Mouse (Mus musculus) c-Kit-positive CD71-positive TER-119-positive erythroid progenitor cells, embryonic 14.5 days (primary cell): ENCODE measurements around the gene 1700003E16Rik.

Source experiments
- DNase-seq: peaks from one replicate; pipeline ENCODE4 v3.0.0-alpha.2; 2013; ENCODE audit warnings: low spot score

1700003E16Rik gene

DNA sequence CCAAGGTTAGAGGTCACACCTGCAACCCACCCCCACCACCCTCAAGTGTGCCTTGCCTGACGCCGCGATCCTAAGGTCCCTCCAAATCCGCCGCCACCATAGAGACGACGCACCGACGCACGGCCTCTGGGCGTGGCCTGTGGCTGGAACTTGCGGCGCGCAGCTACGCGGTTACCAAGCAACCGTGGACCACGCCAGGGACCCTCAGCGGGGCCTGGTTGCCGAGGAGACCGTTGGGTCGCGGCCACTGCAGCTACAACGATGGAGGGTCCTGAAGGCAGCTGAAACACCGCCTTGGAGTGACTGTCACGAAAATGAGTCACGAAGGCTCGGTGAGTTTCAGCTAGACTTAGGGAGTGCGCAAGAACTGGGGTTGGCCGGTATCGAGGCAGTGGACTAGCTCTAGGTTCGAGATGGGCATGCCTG, at the start of gene 1700003E16Rik, which contains the start of gene Wdr54:
1700003E16Rik (plus strand) TSS at position 146 of the 426 bp plus-strand sequence.
Wdr54 (minus strand) TSS at position 139 of the 426 bp plus-strand sequence.
- peak; percentile 36 for DNase-seq

DNA sequence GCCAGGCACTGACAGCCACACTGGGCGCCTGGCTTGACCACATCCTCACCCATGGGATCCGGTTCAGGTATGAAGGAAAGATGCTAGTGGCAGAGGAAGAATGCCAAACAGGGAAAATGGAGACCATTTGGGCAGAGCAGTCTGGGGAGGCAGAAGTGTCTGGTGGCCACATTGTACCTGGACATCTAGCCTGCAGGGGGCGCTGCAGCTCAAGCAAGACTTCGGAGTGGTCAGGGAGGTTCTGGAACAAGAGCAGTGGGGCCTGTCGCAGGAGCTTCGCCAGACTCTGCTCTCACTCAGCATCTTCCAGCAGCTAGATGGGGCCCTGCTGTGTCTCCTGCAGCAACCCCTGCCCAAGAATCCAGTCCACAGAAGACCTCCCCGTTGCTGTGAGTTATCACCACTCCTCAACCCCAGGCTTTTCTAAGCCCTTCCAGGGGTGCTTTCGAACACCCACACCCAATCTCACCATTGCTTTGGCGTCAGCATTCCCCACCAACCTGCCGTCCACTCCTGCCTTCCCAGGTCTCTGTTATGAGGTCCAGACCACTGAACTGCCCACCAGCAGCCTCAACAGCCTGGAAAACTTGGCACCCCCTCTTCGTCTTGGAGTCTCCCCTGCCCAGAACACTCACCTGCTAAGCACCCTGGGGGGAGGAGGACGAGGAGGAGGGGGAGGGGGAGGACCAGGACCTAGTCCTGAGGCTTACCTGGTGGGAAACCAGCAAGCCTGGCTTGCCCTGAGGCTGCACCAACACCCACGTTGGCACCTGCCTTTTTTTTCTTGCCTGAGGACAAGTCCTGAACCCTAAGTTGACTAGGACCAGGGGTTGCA, 48.4 kb upstream of the 1700003E16Rik start:
- DNase-seq = peak; percentile 83

DNA sequence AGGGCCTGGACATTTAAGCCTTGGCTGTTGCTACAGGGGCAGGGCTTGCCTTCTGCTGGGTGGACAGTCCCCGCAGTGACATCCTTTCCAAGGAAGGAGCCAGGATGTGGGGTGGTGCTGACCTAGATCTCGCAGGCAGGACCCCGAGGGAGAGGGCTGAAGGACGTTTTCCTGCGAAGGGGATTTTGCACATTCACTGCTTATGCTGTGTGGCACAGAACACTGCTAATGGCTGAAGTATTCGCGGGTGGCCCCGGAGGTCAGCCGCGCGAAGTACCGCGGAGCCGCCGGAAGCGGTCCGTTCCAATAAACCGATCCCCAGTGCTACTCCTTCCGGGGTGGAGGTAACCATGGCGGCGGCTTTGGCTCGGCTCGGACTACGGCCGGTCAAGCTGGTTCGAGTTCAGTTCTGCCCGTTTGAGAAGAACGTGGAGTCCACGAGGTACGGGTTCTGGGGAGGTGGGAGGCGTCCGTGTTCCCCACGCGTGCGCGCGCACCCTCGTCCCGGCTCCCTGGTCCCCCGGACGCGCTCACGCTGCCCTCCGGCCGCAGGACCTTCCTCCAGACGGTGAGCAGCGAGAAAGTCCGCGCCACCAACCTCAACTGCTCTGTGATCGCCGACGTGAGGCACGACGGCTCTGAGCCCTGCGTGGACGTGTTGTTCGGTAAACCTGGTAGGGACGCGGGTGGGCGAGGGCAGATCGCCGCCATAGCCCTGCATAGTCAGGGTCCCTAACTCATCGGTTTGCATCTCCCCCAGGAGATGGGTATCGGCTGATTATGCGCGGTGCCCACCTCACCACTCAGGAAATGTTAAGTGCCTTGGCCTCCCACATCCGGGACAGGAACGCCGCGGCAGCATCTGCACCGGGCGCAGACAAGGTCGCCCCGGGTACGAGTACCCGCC, 47.2 kb upstream of the 1700003E16Rik start, which contains the start of gene Mrpl53:
Mrpl53 (plus strand) TSS at position 279 of the 907 bp plus-strand sequence.
- DNase-seq = no peak

DNA sequence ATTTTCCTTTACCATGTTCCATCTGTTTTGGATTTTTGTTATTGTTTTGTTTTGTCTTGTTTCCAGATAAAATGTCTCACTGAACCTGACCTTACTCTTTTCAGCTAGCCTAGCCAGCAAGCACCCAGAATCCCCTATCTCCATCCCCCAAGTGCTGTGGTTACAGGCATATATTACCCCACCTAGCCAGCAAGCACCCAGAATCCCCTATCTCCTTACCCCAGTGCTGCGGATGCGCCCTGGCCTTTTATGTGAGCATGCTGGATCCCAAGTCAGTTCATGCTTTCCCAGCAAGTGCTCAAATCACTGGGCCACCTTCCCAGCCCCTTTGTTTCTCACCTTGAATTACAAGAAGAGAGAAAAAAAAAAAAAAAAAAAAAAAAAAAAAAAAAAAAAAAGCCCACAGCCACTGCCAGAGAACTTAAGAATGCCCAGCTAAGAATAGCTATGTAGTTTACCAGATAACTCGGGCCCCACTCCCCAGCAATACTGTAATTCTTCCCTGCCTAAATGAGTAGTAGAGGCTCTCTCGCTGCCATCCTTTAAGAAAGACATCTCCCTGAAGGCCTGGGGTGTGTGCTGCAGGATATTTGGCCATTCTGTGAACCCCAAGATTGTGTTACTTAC, 44.6 kb upstream of the 1700003E16Rik start:
- DNase-seq = no peak

DNA sequence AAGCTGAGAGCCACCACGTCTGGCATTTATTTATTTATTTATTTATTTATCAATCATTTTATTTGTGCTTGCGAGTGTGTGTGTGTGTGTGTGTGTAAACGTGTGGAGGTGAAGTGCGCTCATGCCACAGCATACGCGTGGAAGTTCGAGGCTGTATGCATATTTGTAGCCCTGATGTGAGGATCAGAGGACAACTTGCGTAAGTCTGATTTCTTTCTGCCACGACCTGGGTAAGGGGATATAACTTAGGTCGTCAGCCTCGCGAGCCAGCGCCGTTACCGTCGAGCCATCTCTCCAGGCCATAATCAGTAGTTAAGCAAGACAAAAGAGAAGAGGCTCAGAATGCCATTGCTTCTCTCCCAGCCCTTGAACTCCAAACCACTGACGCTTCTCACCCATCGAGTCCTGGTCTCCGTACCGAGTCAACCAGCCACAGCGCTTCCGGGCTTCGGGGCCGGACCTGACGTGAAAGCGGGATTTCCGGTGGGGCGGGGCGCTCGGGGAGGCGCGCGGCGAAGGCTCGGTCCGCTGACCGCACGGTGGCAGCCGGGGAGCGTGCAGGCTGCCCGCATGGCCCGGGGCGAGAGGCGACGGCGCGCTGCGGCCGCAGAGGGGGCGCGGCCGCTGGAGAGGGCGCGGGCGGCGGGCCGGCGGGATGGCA, 41.1 kb upstream of the 1700003E16Rik start, which contains the start of gene Mogs:
Mogs (plus strand) TSS at position 486 of the 661 bp plus-strand sequence.
- DNase-seq = peak; percentile 86

DNA sequence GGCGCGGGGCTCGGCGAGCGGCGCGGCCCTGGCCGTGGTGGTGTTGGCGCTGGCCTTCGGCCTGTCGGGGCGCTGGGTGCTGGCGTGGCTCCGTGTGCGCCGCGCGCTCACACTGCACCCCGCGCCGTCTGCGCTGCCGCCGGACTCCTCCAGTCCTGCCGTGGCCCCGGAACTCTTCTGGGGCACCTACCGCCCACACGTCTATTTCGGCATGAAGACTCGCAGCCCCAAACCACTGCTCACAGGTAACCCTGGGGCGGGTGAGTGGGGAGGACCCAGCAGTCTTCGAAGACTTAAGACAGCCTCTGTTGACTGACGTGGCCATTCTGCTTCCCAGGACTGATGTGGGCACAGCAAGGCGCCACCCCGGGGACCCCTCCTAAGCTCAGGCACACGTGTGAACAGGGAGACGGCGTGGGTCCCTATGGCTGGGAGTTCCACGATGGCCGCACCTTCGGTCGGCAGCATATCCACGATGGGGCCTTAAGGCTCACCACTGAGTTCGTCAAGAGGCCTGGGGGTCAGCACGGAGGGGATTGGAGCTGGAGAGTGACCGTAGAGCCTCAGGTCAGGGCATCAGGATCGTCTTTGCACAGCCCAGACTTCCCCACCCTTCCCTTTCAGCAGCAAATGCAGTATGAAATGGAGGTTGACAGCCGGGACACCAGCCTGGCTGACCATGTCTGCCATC, 40.4 kb upstream of the 1700003E16Rik start:
- DNase-seq = no peak

DNA sequence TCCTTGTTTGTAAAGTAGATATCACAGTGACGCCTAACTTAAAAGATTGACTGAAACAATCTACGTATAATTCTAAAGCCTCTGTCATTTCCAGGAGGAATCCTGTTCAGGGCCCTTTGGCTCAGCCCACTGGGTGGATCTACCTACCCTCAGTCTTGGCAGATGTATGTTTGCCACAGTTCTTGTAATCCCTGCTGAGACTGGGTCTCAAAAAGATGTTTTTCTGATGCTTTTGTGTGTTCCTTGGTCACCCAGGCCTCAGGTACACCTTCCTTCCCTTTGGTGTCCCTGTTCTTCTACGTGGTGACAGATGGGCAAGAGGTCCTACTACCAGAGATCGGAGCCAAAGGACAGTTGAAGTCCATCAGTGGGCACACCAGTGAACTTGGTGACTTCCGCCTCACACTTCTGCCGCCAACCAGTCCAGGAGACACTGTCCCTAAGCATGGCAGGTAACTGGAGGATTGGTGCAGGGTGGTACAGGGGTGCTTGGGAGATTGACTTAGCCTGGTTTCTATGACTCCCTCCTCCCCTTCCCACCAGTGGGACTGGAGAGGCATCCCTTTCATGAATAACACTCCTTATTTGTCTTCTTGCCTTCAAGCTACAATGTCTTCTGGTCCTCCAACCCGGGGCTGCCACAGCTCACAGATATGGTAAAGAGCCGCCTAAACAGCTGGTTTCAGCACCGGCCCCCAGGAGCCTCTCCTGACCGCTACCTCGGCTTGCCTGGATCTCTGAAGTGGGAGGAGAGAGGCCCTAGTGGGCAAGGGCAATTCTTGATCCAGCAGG, 39.6 kb upstream of the 1700003E16Rik start:
- DNase-seq = no peak

DNA sequence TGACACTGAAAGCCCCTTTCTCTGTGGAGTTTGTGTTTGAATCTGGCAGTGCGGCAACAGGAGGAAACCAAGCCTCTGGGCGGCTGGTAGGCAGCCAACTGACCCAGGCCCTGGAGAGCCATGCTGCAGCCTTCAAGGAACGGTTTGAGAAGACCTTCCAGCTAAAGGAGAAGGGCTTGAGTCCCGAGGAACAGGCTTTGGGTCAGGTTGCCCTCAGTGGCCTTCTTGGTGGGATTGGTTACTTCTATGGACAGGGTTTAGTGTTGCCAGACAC, 39.1 kb upstream of the 1700003E16Rik start:
- DNase-seq = no peak

DNA sequence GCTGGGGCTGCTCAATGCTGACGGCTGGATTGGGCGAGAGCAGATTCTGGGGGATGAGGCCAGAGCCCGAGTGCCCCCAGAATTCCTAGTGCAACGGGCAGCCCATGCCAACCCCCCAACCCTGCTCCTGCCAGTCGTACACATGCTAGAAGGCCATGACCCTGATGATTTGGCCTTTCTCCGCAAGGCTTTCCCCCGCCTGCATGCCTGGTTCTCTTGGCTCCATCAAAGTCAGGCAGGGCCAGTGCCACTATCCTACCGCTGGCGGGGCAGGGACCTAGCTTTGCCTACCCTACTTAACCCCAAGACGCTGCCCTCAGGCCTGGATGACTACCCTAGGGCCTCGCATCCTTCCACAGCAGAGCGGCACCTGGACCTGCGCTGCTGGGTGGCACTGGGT, 38.6 kb upstream of the 1700003E16Rik start:
- DNase-seq = no peak

DNA sequence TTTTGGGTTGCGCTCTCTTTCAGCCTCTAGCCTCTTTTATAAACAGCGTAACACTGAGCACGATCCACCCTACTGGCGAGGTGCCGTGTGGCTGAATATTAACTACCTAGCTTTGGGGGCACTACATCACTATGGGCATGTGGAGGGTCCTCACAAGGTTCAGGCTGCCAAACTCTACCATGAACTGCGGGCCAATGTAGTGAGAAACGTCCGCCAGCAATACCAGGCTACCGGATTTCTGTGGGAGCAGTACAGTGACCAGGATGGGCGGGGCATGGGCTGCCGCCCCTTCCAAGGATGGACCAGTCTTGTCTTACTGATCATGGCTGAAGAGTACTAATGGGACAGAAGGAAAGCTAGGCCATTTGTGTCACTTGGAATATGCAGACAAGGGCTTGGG, 37.8 kb upstream of the 1700003E16Rik start:
- no peak for DNase-seq

DNA sequence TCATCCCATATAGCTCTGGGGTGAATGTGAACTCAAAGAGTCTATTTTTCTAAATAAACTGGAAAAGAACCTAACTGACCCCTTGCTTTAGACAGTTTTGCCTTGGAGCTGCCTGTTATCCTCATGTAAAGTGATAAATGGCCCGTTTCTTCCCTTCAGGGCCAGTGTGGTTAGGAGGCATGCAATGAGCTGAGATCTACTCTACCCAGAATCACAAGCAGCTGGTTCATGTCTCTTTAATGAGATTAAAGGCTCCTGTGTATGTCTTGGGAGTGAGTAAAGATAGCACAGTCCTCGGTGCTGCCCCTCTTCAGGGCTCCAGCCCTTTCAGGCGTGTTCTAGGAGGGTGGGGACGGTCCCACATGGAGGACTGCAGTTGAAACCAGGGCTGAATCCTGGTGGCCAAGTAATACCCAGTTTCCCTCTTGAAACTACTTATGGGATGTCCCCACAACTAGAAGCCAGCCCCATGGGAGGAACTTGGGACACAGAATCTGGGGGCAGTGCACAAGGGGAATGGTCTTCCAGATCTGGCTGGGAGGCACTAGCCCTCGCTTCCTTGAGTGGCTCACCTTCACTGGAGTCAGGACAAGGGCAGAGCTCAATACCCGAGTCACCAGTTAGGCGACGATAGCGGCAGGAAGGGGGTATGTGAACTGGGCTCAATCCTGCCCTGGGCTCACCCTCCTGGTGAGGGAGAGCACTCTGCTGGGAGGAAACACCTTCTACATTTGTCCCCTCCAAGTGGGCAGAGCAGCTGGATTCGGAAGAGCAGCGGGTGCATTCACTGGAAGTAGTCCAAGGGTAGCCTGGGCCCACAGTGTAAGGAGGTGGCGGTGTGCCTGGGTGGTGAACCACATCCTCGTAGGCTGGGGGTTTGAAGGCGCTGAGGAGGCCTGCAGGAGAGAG, 37.1 kb upstream of the 1700003E16Rik start:
- DNase-seq = no peak

DNA sequence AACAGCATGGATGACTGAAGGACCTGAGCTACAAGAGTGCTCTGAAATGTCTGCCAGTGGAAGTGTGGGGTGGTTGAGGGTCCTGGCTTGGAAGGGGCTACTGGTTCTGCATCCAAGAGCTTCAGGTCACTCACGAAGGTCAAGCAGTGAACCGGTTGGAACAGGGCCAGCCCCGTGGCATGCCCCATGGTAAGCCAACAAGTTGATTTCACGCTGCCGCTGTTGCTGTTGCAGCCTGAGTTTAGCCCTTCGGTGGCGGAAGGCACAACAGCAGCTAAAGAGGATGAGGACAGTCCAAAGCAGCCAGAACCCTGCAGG, 36.5 kb upstream of the 1700003E16Rik start:
- no peak for DNase-seq

DNA sequence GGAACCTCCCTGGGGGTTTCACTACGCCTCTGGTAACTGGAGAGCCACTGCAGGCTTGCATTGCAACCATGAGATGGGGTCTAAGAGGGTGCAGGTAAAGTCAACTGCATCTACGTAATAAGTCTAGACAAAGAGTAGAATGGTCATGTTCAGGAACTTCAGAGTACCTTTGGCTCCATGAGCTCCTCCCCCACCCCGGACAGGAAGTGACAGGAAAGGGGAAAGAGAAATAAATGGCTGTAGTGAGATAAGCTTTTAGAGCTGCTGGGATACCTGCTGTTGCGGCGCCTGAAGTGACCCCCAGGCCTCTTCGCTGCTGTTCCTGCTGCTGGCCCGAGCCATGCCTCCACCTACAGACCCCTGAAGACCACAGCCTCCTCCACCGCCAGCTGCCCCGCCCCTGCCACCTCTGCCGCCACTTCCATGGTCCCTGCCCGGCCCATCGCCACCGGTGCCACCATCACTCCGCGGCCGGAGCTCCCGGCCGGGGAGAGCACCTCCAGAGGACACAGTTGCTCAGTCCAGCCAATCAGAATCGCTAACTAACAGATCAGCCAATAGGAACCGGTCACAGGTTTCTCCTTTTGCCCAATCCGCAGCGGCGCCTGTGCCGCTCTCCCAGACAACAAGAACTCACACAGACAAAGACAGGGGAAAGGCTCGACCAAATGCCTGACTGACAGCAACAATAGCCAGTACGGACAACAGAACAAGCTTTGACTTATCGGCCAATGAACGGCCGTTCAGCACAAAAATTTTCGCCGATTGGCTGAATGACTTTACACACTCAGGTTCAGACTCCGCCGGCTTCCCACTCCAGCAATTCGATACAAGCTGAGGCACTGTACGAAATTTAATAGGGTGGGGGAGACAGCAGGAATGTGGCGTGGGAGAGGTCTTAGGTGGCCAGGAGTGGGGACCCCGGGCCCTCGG, 35.0 kb upstream of the 1700003E16Rik start, which contains the start of gene Wbp1:
Wbp1 (minus strand) TSS at position 630 of the 933 bp plus-strand sequence.
- peak; percentile 97 for DNase-seq

DNA sequence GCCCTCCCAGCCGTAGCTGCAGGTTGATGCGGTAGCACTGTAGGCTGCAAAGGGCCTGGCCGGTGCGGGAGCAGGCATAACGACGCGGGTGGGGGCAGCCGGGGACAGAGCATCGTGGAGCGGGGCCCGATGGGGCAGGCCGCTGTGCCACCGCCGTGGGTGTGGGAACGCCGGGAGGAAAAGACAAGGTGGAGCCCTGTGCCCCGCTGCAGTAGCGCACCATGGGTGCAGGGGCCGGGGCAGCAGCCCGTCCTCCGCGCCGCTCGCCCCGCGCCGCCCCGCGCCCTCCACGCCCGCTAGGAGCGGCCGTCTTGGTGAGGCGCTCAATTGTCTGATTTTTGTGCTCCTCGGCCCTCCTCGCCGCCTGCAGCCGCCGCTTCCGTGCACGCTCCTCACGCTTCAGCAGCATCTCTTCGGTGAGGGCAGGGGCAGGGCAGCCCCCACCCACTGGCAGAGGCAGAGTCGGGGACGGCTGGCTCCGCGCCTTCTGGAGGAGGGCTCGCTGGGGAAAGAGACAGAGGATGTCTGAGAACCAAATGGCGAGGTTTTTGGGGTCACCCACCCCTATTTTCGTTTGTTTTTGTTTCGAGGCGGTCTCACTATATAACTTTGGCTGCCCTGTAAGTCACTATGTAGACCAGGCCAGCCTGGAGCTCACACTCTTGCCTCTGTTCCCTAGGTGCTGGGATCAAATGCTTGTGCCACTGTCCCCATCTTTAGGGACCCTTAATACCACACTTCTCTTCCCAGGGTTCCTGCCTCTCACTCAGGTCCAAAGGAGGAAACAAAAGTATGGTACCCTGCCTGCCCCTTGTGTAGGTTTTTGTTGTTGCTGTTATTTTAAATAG, 34.1 kb upstream of the 1700003E16Rik start:
- no peak for DNase-seq

DNA sequence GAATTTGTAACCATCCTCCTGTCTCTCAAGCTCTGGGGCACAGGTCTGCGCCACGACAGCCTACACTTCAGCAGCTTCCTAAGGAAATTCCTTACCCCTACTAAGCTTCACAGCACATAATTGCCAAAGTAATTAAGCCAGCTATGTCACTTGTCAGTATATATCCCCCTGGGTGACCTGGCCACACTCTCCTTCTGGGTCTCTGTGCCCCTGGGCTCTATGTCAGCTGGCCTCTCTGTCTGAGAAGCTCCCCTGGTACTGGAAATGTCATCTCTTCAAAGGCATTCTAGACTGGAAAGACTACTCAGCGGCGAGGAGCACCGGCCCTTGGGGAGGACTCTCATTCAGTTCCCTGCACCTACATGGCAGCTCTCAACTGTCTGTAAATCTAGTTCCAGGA, 33.2 kb upstream of the 1700003E16Rik start:
- DNase-seq = no peak

DNA sequence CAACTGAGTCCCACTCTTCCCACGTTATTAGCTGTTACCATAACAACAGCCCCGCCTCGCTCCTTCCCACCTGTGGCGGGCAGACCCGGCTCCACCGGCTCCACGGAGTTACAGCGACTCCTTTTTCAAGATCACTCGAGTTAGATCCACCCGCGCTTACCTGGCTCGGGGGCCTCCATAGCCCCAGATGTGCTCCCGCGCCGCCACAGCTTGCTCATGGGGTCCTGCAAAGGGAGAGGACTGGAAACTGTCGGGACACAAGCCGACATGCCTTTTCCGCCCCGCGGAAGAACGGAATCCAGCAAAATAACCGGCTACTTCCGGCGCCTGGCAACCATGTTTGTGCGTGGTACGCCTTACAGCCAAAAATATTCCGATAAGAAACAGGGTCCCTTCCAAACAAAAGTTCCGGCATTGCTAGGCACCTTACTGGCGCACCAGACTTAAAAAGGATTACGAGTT, 31.3 kb upstream of the 1700003E16Rik start:
- DNase-seq = peak; percentile 94

DNA sequence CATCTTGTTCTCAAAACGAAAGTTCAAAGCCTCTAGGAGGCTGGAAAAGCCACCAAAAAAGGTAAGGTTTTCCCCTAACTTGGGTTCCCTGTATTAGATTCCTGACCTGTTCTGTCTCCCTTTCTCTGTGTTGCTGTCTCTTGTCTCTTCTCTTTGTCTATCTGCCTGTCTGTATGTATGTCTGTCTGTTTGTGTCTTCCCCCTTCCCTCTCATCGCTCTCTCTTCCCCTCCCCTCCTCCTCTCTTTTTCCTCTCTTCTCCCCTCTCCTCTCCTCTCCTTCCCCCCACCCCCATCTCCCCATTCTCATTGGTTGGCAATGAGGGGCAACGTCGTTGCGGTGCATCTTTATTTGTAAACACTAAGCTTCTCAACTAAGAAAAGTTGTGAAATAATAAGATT, 30.9 kb upstream of the 1700003E16Rik start, which contains the start of gene Ino80b:
Ino80b (minus strand) TSS at position 101 of the 400 bp plus-strand sequence.
- no peak for DNase-seq
